ENCODE assay signal across 11 mouse cellular contexts in the genomic region with DNA sequence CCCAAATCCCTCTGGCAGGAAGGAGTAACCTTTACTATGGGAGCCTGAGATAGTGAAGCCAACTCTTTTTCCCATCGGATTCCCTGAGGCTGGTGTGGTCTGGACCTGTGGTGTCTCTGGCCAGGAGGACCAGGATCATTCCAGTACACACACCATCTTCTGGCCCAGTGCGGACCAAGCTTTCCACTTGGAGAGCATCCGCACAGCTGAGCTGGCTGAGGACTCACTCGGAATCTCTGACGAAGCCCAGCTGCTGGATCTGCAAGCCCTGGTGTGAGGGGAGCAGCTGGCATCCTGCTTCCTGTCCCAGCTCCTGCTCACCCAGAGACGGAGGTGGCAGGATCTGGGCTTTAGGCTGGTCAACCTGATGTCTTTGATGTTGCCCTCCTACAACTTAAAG.
A peak's percentile ranks its signal among the peaks of the same experiment; 100 is the strongest.
DNase-seq lines count a peak whose midpoint lies in the region; ATAC-seq and TF ChIP-seq lines count a peak whose summit lies in the region.
"Had no signal": no experiment of that assay in that cellular context is flagged by ENCODE, and none has a peak within 500 bp of the region (broad histone marks: within the 10 kb centered on the region; RNA-seq: fewer than 3 reads in every experiment).

No protein-coding gene starts in this region.

- H3K27me3 ChIP-seq in intestine, embryonic 14.5 days (replicated peaks; ENCODE audit: control insufficient read depth, insufficient read depth, low read length): no peaks in the 10 kb centered on the region
- H3K27me3 ChIP-seq in intestine, postnatal 0 days (replicated peaks; ENCODE audit: control insufficient read depth, insufficient read depth, low read length): no peaks in the 10 kb centered on the region
- no peaks in the 10 kb centered on the region for H3K27me3 ChIP-seq in hindbrain, embryonic 14.5 days (ENCODE audit: control insufficient read depth, insufficient read depth, low read length)
- H3K27me3 ChIP-seq in liver, postnatal 0 days (ENCODE audit: insufficient read depth, low read length): no peaks in the 10 kb centered on the region

- H3K27ac ChIP-seq in intestine, embryonic 14.5 days (ENCODE audit: low read depth): peak overlapping the region; percentile 47
- no peak overlapping the region for H3K27ac ChIP-seq in intestine, postnatal 0 days (ENCODE audit: low read depth, low read length)
- H3K27ac ChIP-seq in hindbrain, embryonic 14.5 days: peak overlapping the region; percentile 26; the same call in 1 of the 2 replicates
- no peak overlapping the region for H3K27ac ChIP-seq in liver, postnatal 0 days (ENCODE audit: low read depth)
- H3K27ac ChIP-seq: liver, embryonic 14.5 days had no signal

- peaks cover 31% of the 10 kb centered on the region for H3K4me1 ChIP-seq in intestine, embryonic 14.5 days (replicated peaks; ENCODE audit: control insufficient read depth, insufficient read depth, low read length)
- no peaks in the 10 kb centered on the region for H3K4me1 ChIP-seq in intestine, postnatal 0 days (replicated peaks; ENCODE audit: control insufficient read depth, insufficient read depth, low read length)
- H3K4me1 ChIP-seq in hindbrain, embryonic 14.5 days (replicated peaks; ENCODE audit: control insufficient read depth, insufficient read depth, low read length): peaks cover 26% of the 10 kb centered on the region
- H3K4me1 ChIP-seq in liver, postnatal 0 days (ENCODE audit: insufficient read depth): peaks cover 2% of the 10 kb centered on the region; the same call in 1 of the 2 replicates

- H3K4me3 ChIP-seq in intestine, embryonic 14.5 days (ENCODE audit: low read depth, low read length): no peak overlapping the region
- no peak overlapping the region for H3K4me3 ChIP-seq in intestine, postnatal 0 days (ENCODE audit: low read depth, low read length)
- H3K4me3 ChIP-seq in hindbrain, embryonic 14.5 days (replicated peaks; ENCODE audit: low read length): no peak overlapping the region
- no peak overlapping the region for H3K4me3 ChIP-seq in liver, postnatal 0 days (ENCODE audit: low read depth, low read length)
- H3K4me3 ChIP-seq: erythroblast, embryonic 14.5 days had no signal

- no peak overlapping the region for H3K4me2 ChIP-seq in intestine, embryonic 14.5 days (ENCODE audit: low read length)
- no peak overlapping the region for H3K4me2 ChIP-seq in intestine, postnatal 0 days (replicated peaks; ENCODE audit: low read depth)
- no peak overlapping the region for H3K4me2 ChIP-seq in hindbrain, embryonic 14.5 days (replicated peaks)
- H3K4me2 ChIP-seq in liver, postnatal 0 days (ENCODE audit: low read depth, low read length): no peak overlapping the region

- WGBS in intestine, embryonic 14.5 days: 31% methylated on average over 6 of the region's 6 CpGs
- 63% methylated on average over 6 of the region's 6 CpGs for WGBS in intestine, postnatal 0 days
- WGBS in hindbrain, embryonic 14.5 days: 70% methylated on average over 6 of the region's 6 CpGs
- WGBS in liver, postnatal 0 days (ENCODE audit: insufficient replicate concordance): 65% methylated on average over 6 of the region's 6 CpGs

- peak; percentile 79 for DNase-seq in intestine, embryonic 14.5 days (ENCODE audit: low spot score)
- peak; percentile 73 for DNase-seq in gastrocnemius, adult 18-20 months (ENCODE audit: low spot score)
- no peak for DNase-seq in hindbrain, embryonic 14.5 days (ENCODE audit: low spot score)
- DNase-seq in lung, postnatal 36 days: peak; percentile 74
- no peak for DNase-seq in ovary, postnatal 10 days (ENCODE audit: low spot score)
- DNase-seq in yolk sac, embryonic 10.5 days (ENCODE audit: low spot score): no peak
- DNase-seq in liver, postnatal 0 days: no peak
- DNase-seq: adrenal gland, postnatal 14 days had no signal

- no peaks in the 10 kb centered on the region for H3K36me3 ChIP-seq in intestine, embryonic 14.5 days (ENCODE audit: control insufficient read depth, insufficient read depth, low read length)
- no peaks in the 10 kb centered on the region for H3K36me3 ChIP-seq in intestine, postnatal 0 days (ENCODE audit: control insufficient read depth, insufficient read depth)
- H3K36me3 ChIP-seq in hindbrain, embryonic 14.5 days (replicated peaks; ENCODE audit: control insufficient read depth, insufficient read depth): no peaks in the 10 kb centered on the region
- H3K36me3 ChIP-seq in liver, postnatal 0 days (replicated peaks; ENCODE audit: insufficient read depth, low read length): no peaks in the 10 kb centered on the region

- H3K9me3 ChIP-seq in intestine, embryonic 14.5 days (ENCODE audit: control insufficient read depth, low read length): no peaks in the 10 kb centered on the region
- H3K9me3 ChIP-seq in intestine, postnatal 0 days (ENCODE audit: control insufficient read depth): no peaks in the 10 kb centered on the region
- H3K9me3 ChIP-seq in hindbrain, embryonic 14.5 days (ENCODE audit: control insufficient read depth, low read length): no peaks in the 10 kb centered on the region
- no peaks in the 10 kb centered on the region for H3K9me3 ChIP-seq in liver, postnatal 0 days (ENCODE audit: low read length)

- ATAC-seq in intestine, embryonic 14.5 days (replicated peaks; ENCODE audit: low FRiP score, low TSS enrichment, low read depth): no peak; the same call in 1 of the 2 replicates
- no peak for ATAC-seq in intestine, postnatal 0 days
- ATAC-seq in hindbrain, embryonic 14.5 days (ENCODE audit: low FRiP score): no peak
- ATAC-seq in liver, postnatal 0 days: no peak

- TF ChIP-seq EP300 in liver, postnatal 0 days (IDR thresholded peaks at IDR 0.05; ENCODE audit: low read depth): no peak

- TF ChIP-seq CTCF in intestine, postnatal 0 days (IDR thresholded peaks at IDR 0.05; ENCODE audit: low read depth): no peak
- TF ChIP-seq CTCF in liver, postnatal 0 days (IDR thresholded peaks at IDR 0.05; ENCODE audit: low read depth): no peak

- H3K9ac ChIP-seq in intestine, embryonic 14.5 days (ENCODE audit: low read length): no peak overlapping the region
- H3K9ac ChIP-seq in intestine, postnatal 0 days (ENCODE audit: low read depth, low read length): no peak overlapping the region
- H3K9ac ChIP-seq in hindbrain, embryonic 14.5 days: no peak overlapping the region
- H3K9ac ChIP-seq in liver, postnatal 0 days (replicated peaks): no peak overlapping the region
- H3K9ac ChIP-seq: liver, embryonic 14.5 days had no signal

Comparison
In these comparisons a context has a peak if more than half of its experiments do, and no peak if none do; other contexts are left out.
1. H3K27ac ChIP-seq: peak in intestine, embryonic 14.5 days (single experiment) and hindbrain, embryonic 14.5 days (single experiment); none in intestine, postnatal 0 days (single experiment) and liver, postnatal 0 days (single experiment).
2. DNase-seq: peak in intestine, embryonic 14.5 days (single experiment), gastrocnemius, adult 18-20 months (single experiment) and lung, postnatal 36 days (single experiment); none in hindbrain, embryonic 14.5 days (single experiment), ovary, postnatal 10 days (single experiment), yolk sac, embryonic 10.5 days (single experiment) and liver, postnatal 0 days (single experiment).